Mouse (Mus musculus): ENCODE measurements at regions not wholly inside any gene's neighbourhood (a gene's known extent, or its start where the extent isn't known, plus 50 kb on each side); places are given as distances from the start of the nearest gene placed in this dataset.
A peak's percentile ranks its signal among the peaks of the same experiment; 100 is the strongest.

DNA sequence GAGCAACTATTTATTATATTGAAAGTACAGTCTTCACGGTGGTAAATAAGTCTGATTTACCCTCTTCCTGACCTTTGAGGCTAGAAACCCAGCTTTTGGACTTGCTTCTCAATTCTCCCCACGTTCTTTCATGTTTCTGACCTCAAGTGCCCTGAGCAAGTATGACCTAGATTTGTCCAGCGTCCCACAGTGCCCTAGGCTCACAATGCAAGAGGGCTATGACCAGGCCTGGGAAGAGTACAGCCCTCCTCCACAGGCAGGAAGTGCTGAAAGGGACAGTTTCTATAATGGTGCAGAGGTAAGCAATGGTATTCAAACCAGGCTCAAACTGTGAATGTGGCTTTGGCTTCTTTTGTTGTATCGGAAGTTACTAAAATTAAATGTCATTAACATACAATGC lies 633.1 kb upstream of the Gm10131 start:
- H3K36me3 ChIP-seq (ENCODE audit: control insufficient read depth, insufficient read depth, low read length) = no peaks in the 10 kb centered on the region
- H3K4me3 ChIP-seq (ENCODE audit: insufficient read depth, low read depth, low read length) = no peak overlapping the region
- H3K4me1 ChIP-seq (ENCODE audit: control insufficient read depth, insufficient read depth, low read length) = peaks cover 2% of the 10 kb centered on the region; the same call in 1 of the 2 replicates
- 35% methylated on average over 4 of the region's 4 CpGs for WGBS
- H3K27ac ChIP-seq (replicated peaks; ENCODE audit: insufficient read depth, low read depth, low read length) = no peak overlapping the region
- no peaks in the 10 kb centered on the region for H3K79me2 ChIP-seq (ENCODE audit: control insufficient read depth, insufficient read depth, low read length)
- DNase-seq (ENCODE audit: extremely low read depth, low read depth, low spot score) = peak; percentile 37
- TF ChIP-seq CTCF (IDR thresholded peaks at IDR 0.05; ENCODE audit: low read depth, low read length) (no peak), POLR2A (IDR thresholded peaks at IDR 0.05; ENCODE audit: extremely low read depth, insufficient read depth, low read length) (no peak)
- no peaks in the 10 kb centered on the region for H3K27me3 ChIP-seq (ENCODE audit: control insufficient read depth, insufficient read depth, low read length)
- no peak overlapping the region for H3K9ac ChIP-seq (ENCODE audit: low read depth, low read length)

- peaks cover 2% of the 10 kb centered on the region; the same call in 1 of the 2 replicates for H3K4me1 ChIP-seq (ENCODE audit: control insufficient read depth, insufficient read depth, low read length)
- H3K27ac ChIP-seq (replicated peaks; ENCODE audit: insufficient read depth, low read depth, low read length) = no peak overlapping the region
- no peak overlapping the region for H3K4me3 ChIP-seq (ENCODE audit: insufficient read depth, low read depth, low read length)
- no peaks in the 10 kb centered on the region for H3K27me3 ChIP-seq (ENCODE audit: control insufficient read depth, insufficient read depth, low read length)
- no peak overlapping the region for H3K9ac ChIP-seq (ENCODE audit: low read depth, low read length)
- TF ChIP-seq POLR2A (IDR thresholded peaks at IDR 0.05; ENCODE audit: extremely low read depth, insufficient read depth, low read length) (no peak), CTCF (IDR thresholded peaks at IDR 0.05; ENCODE audit: low read depth, low read length) (no peak)
- H3K79me2 ChIP-seq (ENCODE audit: control insufficient read depth, insufficient read depth, low read length) = no peaks in the 10 kb centered on the region
- DNase-seq (ENCODE audit: extremely low read depth, low read depth, low spot score) = no peak
- no peaks in the 10 kb centered on the region for H3K36me3 ChIP-seq (ENCODE audit: control insufficient read depth, insufficient read depth, low read length)
Observed at GRCm38 (mm10) chr8:34744179-34744578, 632.6 kb upstream of the Gm10131 start.

- WGBS = 70% methylated on average over 6 of the region's 6 CpGs
- no peaks in the 10 kb centered on the region for H3K36me3 ChIP-seq (ENCODE audit: control insufficient read depth, insufficient read depth, low read length)
- no peaks in the 10 kb centered on the region for H3K27me3 ChIP-seq (ENCODE audit: control insufficient read depth, insufficient read depth, low read length)
- no peak overlapping the region for H3K4me3 ChIP-seq (ENCODE audit: insufficient read depth, low read depth, low read length)
- H3K9ac ChIP-seq (ENCODE audit: low read depth, low read length) = no peak overlapping the region
- peaks cover 2% of the 10 kb centered on the region; the same call in 1 of the 2 replicates for H3K4me1 ChIP-seq (ENCODE audit: control insufficient read depth, insufficient read depth, low read length)
- DNase-seq (ENCODE audit: extremely low read depth, low read depth, low spot score) = no peak
- no peak overlapping the region for H3K27ac ChIP-seq (replicated peaks; ENCODE audit: insufficient read depth, low read depth, low read length)
- no peaks in the 10 kb centered on the region for H3K79me2 ChIP-seq (ENCODE audit: control insufficient read depth, insufficient read depth, low read length)
- TF ChIP-seq POLR2A (IDR thresholded peaks at IDR 0.05; ENCODE audit: extremely low read depth, insufficient read depth, low read length) (no peak), CTCF (IDR thresholded peaks at IDR 0.05; ENCODE audit: low read depth, low read length) (no peak)
Observed at GRCm38 (mm10) chr8:34743137-34743536, 631.6 kb upstream of the Gm10131 start.

GRCm38 (mm10) chr8:34740836-34741235 lies 629.3 kb upstream of the Gm10131 start:
- no peak overlapping the region for H3K27ac ChIP-seq (replicated peaks; ENCODE audit: insufficient read depth, low read depth, low read length)
- H3K9ac ChIP-seq (ENCODE audit: low read depth, low read length) = no peak overlapping the region
- TF ChIP-seq POLR2A (IDR thresholded peaks at IDR 0.05; ENCODE audit: extremely low read depth, insufficient read depth, low read length) = no peak
- TF ChIP-seq CTCF (IDR thresholded peaks at IDR 0.05; ENCODE audit: low read depth, low read length) = no peak
- no peaks in the 10 kb centered on the region for H3K79me2 ChIP-seq (ENCODE audit: control insufficient read depth, insufficient read depth, low read length)
- H3K27me3 ChIP-seq (ENCODE audit: control insufficient read depth, insufficient read depth, low read length) = no peaks in the 10 kb centered on the region
- H3K4me3 ChIP-seq (ENCODE audit: insufficient read depth, low read depth, low read length) = no peak overlapping the region
- no peaks in the 10 kb centered on the region for H3K36me3 ChIP-seq (ENCODE audit: control insufficient read depth, insufficient read depth, low read length)
- WGBS = 89% methylated on average over 10 of the region's 10 CpGs
- no peak for DNase-seq (ENCODE audit: extremely low read depth, low read depth, low spot score)
- peaks cover 2% of the 10 kb centered on the region; the same call in 1 of the 2 replicates for H3K4me1 ChIP-seq (ENCODE audit: control insufficient read depth, insufficient read depth, low read length)

- H3K4me1 ChIP-seq (ENCODE audit: control insufficient read depth, insufficient read depth, low read length) = peaks cover 2% of the 10 kb centered on the region; the same call in 1 of the 2 replicates
- no peaks in the 10 kb centered on the region for H3K27me3 ChIP-seq (ENCODE audit: control insufficient read depth, insufficient read depth, low read length)
- H3K79me2 ChIP-seq (ENCODE audit: control insufficient read depth, insufficient read depth, low read length) = no peaks in the 10 kb centered on the region
- TF ChIP-seq CTCF (IDR thresholded peaks at IDR 0.05; ENCODE audit: low read depth, low read length) (no peak), POLR2A (IDR thresholded peaks at IDR 0.05; ENCODE audit: extremely low read depth, insufficient read depth, low read length) (no peak)
- WGBS = 94% methylated on average over 16 of the region's 16 CpGs
- H3K36me3 ChIP-seq (ENCODE audit: control insufficient read depth, insufficient read depth, low read length) = no peaks in the 10 kb centered on the region
- no peak overlapping the region for H3K4me3 ChIP-seq (ENCODE audit: insufficient read depth, low read depth, low read length)
- H3K9ac ChIP-seq (ENCODE audit: low read depth, low read length) = no peak overlapping the region
- DNase-seq (ENCODE audit: extremely low read depth, low read depth, low spot score) = no peak
- no peak overlapping the region for H3K27ac ChIP-seq (replicated peaks; ENCODE audit: insufficient read depth, low read depth, low read length)
Observed at GRCm38 (mm10) chr8:34739836-34740804, 628.6 kb upstream of the Gm10131 start.

GRCm38 (mm10) chr8:34736214-34736613 lies 624.7 kb upstream of the Gm10131 start:
- Histone ChIP-seq H3K79me2 (ENCODE audit: control insufficient read depth, insufficient read depth, low read length) (no peaks in the 10 kb centered on the region), H3K36me3 (ENCODE audit: control insufficient read depth, insufficient read depth, low read length) (no peaks in the 10 kb centered on the region), H3K27me3 (ENCODE audit: control insufficient read depth, insufficient read depth, low read length) (no peaks in the 10 kb centered on the region), H3K9ac (ENCODE audit: low read depth, low read length) (no peak overlapping the region), H3K4me3 (ENCODE audit: insufficient read depth, low read depth, low read length) (no peak overlapping the region), H3K27ac (replicated peaks; ENCODE audit: insufficient read depth, low read depth, low read length) (no peak overlapping the region), H3K4me1 (ENCODE audit: control insufficient read depth, insufficient read depth, low read length) (no peaks in the 10 kb centered on the region)
- TF ChIP-seq CTCF (IDR thresholded peaks at IDR 0.05; ENCODE audit: low read depth, low read length) (no peak), POLR2A (IDR thresholded peaks at IDR 0.05; ENCODE audit: extremely low read depth, insufficient read depth, low read length) (no peak)
- 81% methylated on average over 4 of the region's 4 CpGs for WGBS
- DNase-seq (ENCODE audit: extremely low read depth, low read depth, low spot score) = no peak
